Mouse (Mus musculus): ENCODE measurements around the gene Ttf1.

GRCm38 (mm10) chr2:29075331-29076070, 15.4 kb downstream of the Ttf1 start:
- TF ChIP-seq TAL1 (IDR thresholded peaks at IDR 0.05; ENCODE audit: low read length) (no peak), GATA1 (IDR thresholded peaks at IDR 0.05; ENCODE audit: low read length) (no peak)
